Comparison of ENCODE assay signal across 14 mouse cellular contexts in the genomic region with DNA sequence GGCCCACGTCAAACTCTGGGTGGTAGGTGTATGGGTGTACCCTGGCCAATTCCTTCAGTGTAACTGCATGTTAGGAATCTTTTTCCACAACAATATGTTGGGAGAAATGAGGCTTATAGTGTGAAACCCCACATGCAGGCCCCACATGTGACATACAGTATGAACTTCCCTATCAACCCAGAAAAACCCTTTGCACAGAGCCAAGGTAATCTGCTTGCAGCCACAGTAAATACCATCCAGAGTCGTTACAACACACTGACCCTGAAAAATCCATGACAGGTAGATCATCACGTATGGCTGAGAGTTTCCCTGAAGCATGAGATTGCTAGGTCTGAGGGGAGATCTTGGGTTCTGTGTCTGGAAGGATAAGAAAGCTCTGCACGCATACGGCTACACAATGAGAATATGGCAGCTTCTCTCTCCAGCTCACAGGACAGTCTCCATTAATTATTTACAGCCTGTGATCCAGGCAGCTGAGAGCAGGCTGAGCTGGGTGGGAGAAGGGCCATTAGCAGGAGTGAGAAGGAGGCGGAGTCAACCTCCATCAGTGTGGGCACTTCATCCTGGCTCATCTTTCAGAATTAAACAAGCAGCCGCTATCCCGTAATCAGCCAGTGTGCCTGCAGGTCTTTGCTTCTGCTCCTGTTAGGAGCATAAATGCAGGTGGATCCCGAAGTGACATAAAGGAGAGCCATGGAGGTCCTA. TPM values are rescaled to one million over a fixed set of nuclear protein-coding genes. Genes with fewer than 3 reads are reported as not detected.
DNase-seq lines count a peak whose midpoint lies in the region; ATAC-seq and TF ChIP-seq lines count a peak whose summit lies in the region.
"Had no signal": no experiment of that assay in that cellular context is flagged by ENCODE, and none has a peak within 500 bp of the region (broad histone marks: within the 10 kb centered on the region; RNA-seq: fewer than 3 reads in every experiment).

No protein-coding gene starts in this region.

- no peaks in the 10 kb centered on the region for H3K27me3 ChIP-seq in forebrain, embryonic 11.5 days (ENCODE audit: control insufficient read depth, insufficient read depth, low read length)
- H3K27me3 ChIP-seq in forebrain, embryonic 10.5 days (ENCODE audit: poor library complexity, severe bottlenecking), result no peaks in the 10 kb centered on the region
- H3K27me3 ChIP-seq in hindbrain, embryonic 14.5 days (ENCODE audit: control insufficient read depth, insufficient read depth, low read length), result no peaks in the 10 kb centered on the region
- no peaks in the 10 kb centered on the region for H3K27me3 ChIP-seq in midbrain, embryonic 13.5 days
- H3K27me3 ChIP-seq in heart, embryonic 12.5 days (replicated peaks), result no peaks in the 10 kb centered on the region
- H3K27me3 ChIP-seq in limb, embryonic 10.5 days (ENCODE audit: low read depth, poor library complexity, severe bottlenecking), result no peaks in the 10 kb centered on the region

- peak; percentile 52 for DNase-seq in forebrain, embryonic 11.5 days (ENCODE audit: low spot score)
- no peak for DNase-seq in forebrain, embryonic 10.5 days (ENCODE audit: extremely low spot score, low spot score)
- DNase-seq in ES-CJ7 (ENCODE audit: low read depth, low spot score), result peak; percentile 20
- DNase-seq in hindbrain, embryonic 14.5 days (ENCODE audit: low spot score), result no peak
- no peak for DNase-seq in gastrocnemius, adult 2 months
- DNase-seq in limb, embryonic 10.5 days (ENCODE audit: low spot score), result no peak
- DNase-seq: adrenal gland, postnatal 14 days; heart, postnatal 14 days; lung, postnatal 14 days had no signal

- no peaks in the 10 kb centered on the region for H3K36me3 ChIP-seq in forebrain, embryonic 11.5 days (ENCODE audit: control insufficient read depth, insufficient read depth, low read length)
- no peaks in the 10 kb centered on the region for H3K36me3 ChIP-seq in forebrain, embryonic 10.5 days (replicated peaks)
- H3K36me3 ChIP-seq in hindbrain, embryonic 14.5 days (replicated peaks; ENCODE audit: control insufficient read depth, insufficient read depth), result no peaks in the 10 kb centered on the region
- no peaks in the 10 kb centered on the region for H3K36me3 ChIP-seq in midbrain, embryonic 13.5 days
- H3K36me3 ChIP-seq in heart, embryonic 12.5 days, result no peaks in the 10 kb centered on the region
- no peaks in the 10 kb centered on the region for H3K36me3 ChIP-seq in limb, embryonic 10.5 days

- H3K9ac ChIP-seq in forebrain, embryonic 11.5 days (ENCODE audit: low read length), result no peak overlapping the region
- H3K9ac ChIP-seq in hindbrain, embryonic 14.5 days, result peak overlapping the region; percentile 28
- no peak overlapping the region for H3K9ac ChIP-seq in midbrain, embryonic 13.5 days (replicated peaks)
- H3K9ac ChIP-seq in heart, embryonic 12.5 days, result no peak overlapping the region

- 0 out of 2 replicates have a peak overlapping the region, but pooled peaks have one; percentile 15 for H3K27ac ChIP-seq in forebrain, embryonic 11.5 days (ENCODE audit: low read depth, low read length)
- H3K27ac ChIP-seq in forebrain, embryonic 10.5 days, result no peak overlapping the region
- peak overlapping the region; percentile 72 for H3K27ac ChIP-seq in hindbrain, embryonic 14.5 days
- peak overlapping the region; percentile 57 for H3K27ac ChIP-seq in midbrain, embryonic 13.5 days
- H3K27ac ChIP-seq in gastrocnemius, adult 2 months, result no peak overlapping the region
- H3K27ac ChIP-seq in heart, embryonic 12.5 days (ENCODE audit: poor library complexity, severe bottlenecking), result no peak overlapping the region
- H3K27ac ChIP-seq in limb, embryonic 10.5 days, result no peak overlapping the region
- H3K27ac ChIP-seq: left cerebral cortex, adult 2 months had no signal

- H3K4me1 ChIP-seq in forebrain, embryonic 11.5 days (replicated peaks; ENCODE audit: control insufficient read depth, insufficient read depth, low read length), result no peaks in the 10 kb centered on the region
- peaks cover 10% of the 10 kb centered on the region for H3K4me1 ChIP-seq in forebrain, embryonic 10.5 days
- H3K4me1 ChIP-seq in hindbrain, embryonic 14.5 days (replicated peaks; ENCODE audit: control insufficient read depth, insufficient read depth, low read length), result peaks cover 9% of the 10 kb centered on the region
- peaks cover 11% of the 10 kb centered on the region; the same call in 1 of the 2 replicates for H3K4me1 ChIP-seq in midbrain, embryonic 13.5 days (replicated peaks)
- H3K4me1 ChIP-seq in heart, embryonic 12.5 days (replicated peaks), result peaks cover 9% of the 10 kb centered on the region; the same call in 1 of the 2 replicates
- H3K4me1 ChIP-seq in limb, embryonic 10.5 days, result peaks cover 7% of the 10 kb centered on the region; the same call in 1 of the 2 replicates

- ATAC-seq in forebrain, embryonic 11.5 days (replicated peaks; ENCODE audit: low FRiP score), result no peak
- ATAC-seq in hindbrain, embryonic 14.5 days (ENCODE audit: low FRiP score), result peak; percentile 86; the same call in 1 of the 2 replicates
- ATAC-seq in midbrain, embryonic 13.5 days, result peak; percentile 89
- no peak for ATAC-seq in heart, embryonic 12.5 days (ENCODE audit: insufficient number of reproducible peaks, low FRiP score)

- no peak for TF ChIP-seq CTCF in gastrocnemius, adult 2 months (IDR thresholded peaks at IDR 0.05)

- H3K9me3 ChIP-seq in forebrain, embryonic 11.5 days (ENCODE audit: control insufficient read depth, low read length), result no peaks in the 10 kb centered on the region
- no peaks in the 10 kb centered on the region for H3K9me3 ChIP-seq in forebrain, embryonic 10.5 days
- no peaks in the 10 kb centered on the region for H3K9me3 ChIP-seq in hindbrain, embryonic 14.5 days (ENCODE audit: control insufficient read depth, low read length)
- H3K9me3 ChIP-seq in midbrain, embryonic 13.5 days, result no peaks in the 10 kb centered on the region
- H3K9me3 ChIP-seq in heart, embryonic 12.5 days (replicated peaks), result no peaks in the 10 kb centered on the region
- no peaks in the 10 kb centered on the region for H3K9me3 ChIP-seq in limb, embryonic 10.5 days (replicated peaks)

- 58% methylated on average over 9 of the region's 9 CpGs for WGBS in forebrain, embryonic 11.5 days
- WGBS in forebrain, embryonic 10.5 days, result 60% methylated on average over 9 of the region's 9 CpGs
- 38% methylated on average over 9 of the region's 9 CpGs for WGBS in hindbrain, embryonic 14.5 days
- 47% methylated on average over 9 of the region's 9 CpGs for WGBS in midbrain, embryonic 13.5 days
- WGBS in heart, embryonic 12.5 days, result 64% methylated on average over 9 of the region's 9 CpGs
- 41% methylated on average over 9 of the region's 9 CpGs for WGBS in limb, embryonic 10.5 days

- no peak overlapping the region for H3K4me3 ChIP-seq in forebrain, embryonic 11.5 days (ENCODE audit: low read depth, low read length)
- no peak overlapping the region for H3K4me3 ChIP-seq in forebrain, embryonic 10.5 days
- H3K4me3 ChIP-seq in hindbrain, embryonic 14.5 days (replicated peaks; ENCODE audit: low read length), result no peak overlapping the region
- no peak overlapping the region for H3K4me3 ChIP-seq in midbrain, embryonic 13.5 days (replicated peaks)
- no peak overlapping the region for H3K4me3 ChIP-seq in gastrocnemius, adult 2 months
- no peak overlapping the region for H3K4me3 ChIP-seq in heart, embryonic 12.5 days
- no peak overlapping the region for H3K4me3 ChIP-seq in limb, embryonic 10.5 days
- H3K4me3 ChIP-seq: left cerebral cortex, adult 2 months had no signal

- no peak overlapping the region for H3K4me2 ChIP-seq in forebrain, embryonic 11.5 days (ENCODE audit: low read depth, low read length, severe bottlenecking)
- H3K4me2 ChIP-seq in hindbrain, embryonic 14.5 days (replicated peaks), result peak overlapping the region; percentile 28
- no peak overlapping the region for H3K4me2 ChIP-seq in midbrain, embryonic 13.5 days (replicated peaks)
- H3K4me2 ChIP-seq in heart, embryonic 12.5 days, result no peak overlapping the region

- intact Hi-C loops in gastrocnemius, adult 2 months (cut with DNase I), result no loop called here

RNA-seq across cellular contexts. Expression of a gene that starts 18.6 kb away (rescaled TPM):
- not detected in 2 replicates for polyA plus RNA-seq in forebrain, embryonic 11.5 days (2014; fragmentation: Nextera tagmentation; extraction: Ambion mirVana)
- not detected in 2 replicates for polyA plus RNA-seq in forebrain, embryonic 10.5 days (2016; fragmentation: Nextera tagmentation; extraction: Ambion mirVana)
- not detected in 2 replicates for polyA plus RNA-seq in hindbrain, embryonic 14.5 days (2014; fragmentation: Nextera tagmentation; extraction: Ambion mirVana)
- polyA plus RNA-seq in midbrain, embryonic 13.5 days (2015; fragmentation: Nextera tagmentation; extraction: Ambion mirVana), result not detected in 2 replicates
- total RNA-seq in gastrocnemius, adult 2 months (2021), result not detected
- not detected in 2 replicates for polyA plus RNA-seq in heart, embryonic 12.5 days (2016; fragmentation: Nextera tagmentation; extraction: Ambion mirVana)
- not detected in 2 replicates for polyA plus RNA-seq in limb, embryonic 10.5 days (2016; fragmentation: Nextera tagmentation; extraction: Ambion mirVana)
- total RNA-seq: adrenal gland, postnatal 14 days; heart, postnatal 14 days; left cerebral cortex, adult 2 months; neutrophil, adult 5-6 weeks had no signal
- polyA plus RNA-seq: cortical plate, adult 2 months had no signal

RNA-seq across cellular contexts. Expression of a gene that starts 41.0 kb away (rescaled TPM):
- 3.3 and 5.2 TPM in 2 replicates for polyA plus RNA-seq in forebrain, embryonic 11.5 days (2014; fragmentation: Nextera tagmentation; extraction: Ambion mirVana)
- polyA plus RNA-seq in forebrain, embryonic 10.5 days (2016; fragmentation: Nextera tagmentation; extraction: Ambion mirVana), result 5.8 TPM in 2 replicates
- polyA plus RNA-seq in hindbrain, embryonic 14.5 days (2014; fragmentation: Nextera tagmentation; extraction: Ambion mirVana), result 4.0 and 4.7 TPM in 2 replicates
- polyA plus RNA-seq in midbrain, embryonic 13.5 days (2015; fragmentation: Nextera tagmentation; extraction: Ambion mirVana), result 2.8 and 2.9 TPM in 2 replicates
- total RNA-seq in gastrocnemius, adult 2 months (2021), result 1 to 10 TPM; 3.0 to 6.4 TPM
- polyA plus RNA-seq in heart, embryonic 12.5 days (2016; fragmentation: Nextera tagmentation; extraction: Ambion mirVana), result 9.1 and 9.8 TPM in 2 replicates
- polyA plus RNA-seq in limb, embryonic 10.5 days (2016; fragmentation: Nextera tagmentation; extraction: Ambion mirVana), result 8.1 and 10.2 TPM in 2 replicates

Comparison
In these comparisons a context has a peak if more than half of its experiments do, and no peak if none do; other contexts are left out.
1. DNase-seq: peak in forebrain, embryonic 11.5 days (single experiment) and ES-CJ7 (single experiment); none in forebrain, embryonic 10.5 days (single experiment), hindbrain, embryonic 14.5 days (single experiment), gastrocnemius, adult 2 months (single experiment) and limb, embryonic 10.5 days (single experiment).
2. H3K27ac ChIP-seq: peak in forebrain, embryonic 11.5 days (single experiment), hindbrain, embryonic 14.5 days (single experiment) and midbrain, embryonic 13.5 days (single experiment); none in forebrain, embryonic 10.5 days (single experiment), gastrocnemius, adult 2 months (single experiment), heart, embryonic 12.5 days (single experiment) and limb, embryonic 10.5 days (single experiment).
3. ATAC-seq: peak in hindbrain, embryonic 14.5 days (single experiment) and midbrain, embryonic 13.5 days (single experiment); none in forebrain, embryonic 11.5 days (single experiment) and heart, embryonic 12.5 days (single experiment).